Mouse (Mus musculus) heart, postnatal 0 days (tissue): ENCODE data around the gene Haghl.

Experiments
- CTCF ChIP-seq: IDR thresholded peaks from 2 replicates; pipeline ENCODE4 v1.5.1; 2016; ENCODE audit warnings: antibody characterized with exemption, control low read depth, low read depth
- EP300 ChIP-seq: IDR thresholded peaks from 2 replicates; pipeline ENCODE4 v1.6.1; 2016; ENCODE audit warnings: antibody characterized with exemption, low read depth

- no peak for TF ChIP-seq CTCF
- no peak for TF ChIP-seq EP300
Observed at GRCm38 (mm10) chr17:25806507-25806906, 21.0 kb upstream of the Haghl start.
